Mouse (Mus musculus): Measurements from ENCODE around the gene Slc5a6.

Slc5a6 gene

DNA sequence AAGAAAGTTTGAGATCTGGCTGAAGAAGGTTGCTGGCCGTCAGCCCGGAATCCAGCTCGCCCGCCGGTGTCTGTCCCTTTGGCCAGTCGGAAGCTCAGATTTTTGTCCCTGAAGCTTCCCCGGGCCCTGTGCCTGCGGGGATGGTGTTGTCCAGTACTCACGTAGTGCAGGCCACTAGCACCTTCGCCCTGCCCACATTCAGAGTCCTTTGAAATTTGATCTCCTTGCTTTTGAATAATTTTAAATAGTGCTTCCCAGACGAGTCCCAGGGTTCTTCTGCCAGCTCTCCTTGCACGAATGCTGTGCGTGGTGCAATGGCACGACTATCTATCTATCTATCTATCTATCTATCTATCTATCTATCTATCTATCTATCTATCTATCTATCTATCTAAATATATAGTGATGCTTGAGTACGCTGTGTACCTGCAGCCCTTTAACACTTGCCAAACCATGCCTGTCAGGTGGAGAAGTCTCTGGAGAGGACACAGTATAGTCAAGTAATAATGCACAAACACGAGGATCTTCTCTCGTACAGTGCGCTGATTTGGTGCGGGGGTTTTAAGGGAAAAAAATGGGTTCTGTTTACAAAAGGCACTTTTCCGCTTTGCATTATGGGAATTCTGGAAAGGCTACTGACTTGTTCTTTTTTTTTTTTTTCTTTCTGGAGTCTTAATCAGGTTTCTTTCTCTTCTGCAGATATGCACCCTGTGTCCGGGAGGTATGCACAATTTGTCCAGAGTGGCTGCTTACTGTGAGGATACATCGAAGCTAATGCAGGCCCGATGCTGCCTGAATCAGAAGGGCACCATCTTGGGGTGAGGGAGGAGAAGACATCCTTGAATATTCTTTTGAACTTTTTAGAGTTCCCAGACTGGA, at the start of gene Slc5a6:
TSS of gene Slc5a6 (minus strand) at position 162 of the 879 bp plus-strand sequence.
- peak; percentile 80 for DNase-seq (ENCODE audit: low spot score)

DNA sequence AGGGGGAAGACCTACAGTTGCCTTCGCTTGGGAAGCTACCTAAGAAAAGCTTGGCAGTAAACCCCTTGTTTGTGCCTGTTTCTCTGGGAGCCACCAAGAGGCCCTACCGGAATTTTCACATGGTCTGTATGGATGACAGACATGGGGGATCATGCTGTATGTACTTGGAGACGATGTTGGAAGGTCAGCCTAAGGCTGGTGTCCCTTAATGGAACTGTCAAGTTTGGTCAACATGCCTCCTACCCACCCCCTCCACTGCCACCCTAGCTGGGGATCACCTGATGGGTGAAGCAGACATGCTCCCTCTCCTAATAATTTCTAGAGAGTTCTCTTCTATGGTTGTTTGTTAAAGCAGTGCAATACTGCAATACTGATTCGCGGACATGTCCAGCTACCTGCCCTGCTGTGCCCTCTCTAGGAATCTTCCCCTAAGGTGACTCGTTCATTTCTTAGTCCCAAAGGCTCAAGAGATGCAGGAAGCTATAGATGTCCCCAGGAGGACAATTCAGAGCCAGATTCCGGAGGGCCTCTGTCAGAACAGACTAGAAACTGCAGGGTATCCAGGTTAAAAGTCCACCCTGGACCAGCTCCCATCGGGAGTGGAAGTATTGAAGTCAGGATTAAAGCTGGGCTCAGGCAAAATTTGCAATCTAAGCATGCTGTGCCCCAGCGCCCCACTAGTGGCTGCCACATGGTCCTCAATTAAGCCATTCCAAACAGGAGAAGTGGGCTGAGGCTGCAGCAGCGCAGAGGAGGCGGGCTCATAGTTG, 47.2 kb upstream of the Slc5a6 start:
- peak; percentile 24 for DNase-seq (ENCODE audit: low spot score)

DNA sequence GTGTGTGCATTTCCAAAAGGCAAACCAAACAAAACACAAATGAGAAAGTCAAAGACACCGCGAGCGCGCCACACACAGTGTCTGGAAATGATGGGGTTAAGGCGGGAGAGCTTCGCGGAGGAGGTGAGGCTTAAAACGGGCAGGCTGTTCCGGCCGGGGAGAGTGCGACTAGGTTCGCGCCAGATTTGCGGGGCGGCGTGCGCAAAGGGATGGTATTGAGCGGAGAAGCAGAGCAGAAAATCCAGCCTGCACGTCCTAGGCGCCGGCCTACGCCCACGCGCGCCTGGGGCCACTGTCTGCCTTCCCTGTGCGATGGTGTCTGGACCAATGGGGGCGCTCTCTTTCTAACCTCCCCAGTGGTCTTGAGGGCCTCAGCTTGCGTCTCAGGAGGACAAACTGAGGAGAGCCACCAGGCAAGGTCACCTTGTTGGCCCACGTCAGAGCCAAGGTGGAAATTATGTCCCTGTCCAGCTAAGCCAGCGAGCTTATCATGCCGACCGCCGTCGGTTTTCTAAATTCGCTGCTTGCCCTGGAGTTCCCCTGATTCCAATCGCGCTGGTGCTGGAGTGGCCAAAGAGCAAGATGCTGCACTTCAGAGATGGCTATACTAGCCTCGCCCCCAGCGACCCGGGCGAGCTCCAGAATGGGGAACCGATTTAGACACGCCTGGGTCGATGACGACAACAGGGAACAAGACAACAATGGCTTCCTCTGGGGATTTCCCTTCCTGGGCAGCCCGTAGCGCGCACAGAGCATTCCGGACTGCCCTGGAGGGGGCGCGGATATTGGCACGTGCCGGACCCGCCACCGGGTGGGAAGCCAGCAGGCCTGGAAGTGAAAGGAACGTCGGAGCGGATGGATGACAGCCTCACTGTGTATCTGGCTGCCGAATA, 46.3 kb upstream of the Slc5a6 start:
- peak; percentile 81 for DNase-seq (ENCODE audit: low spot score)

GRCm38 (mm10) chr5:31094100-31094798, 45.5 kb upstream of the Slc5a6 start:
- DNase-seq (ENCODE audit: low spot score): no peak

- no peak for DNase-seq (ENCODE audit: low spot score)
Observed at GRCm38 (mm10) chr5:31093151-31094041, 44.7 kb upstream of the Slc5a6 start.

GRCm38 (mm10) chr5:31092231-31092975, 43.7 kb upstream of the Slc5a6 start:
- DNase-seq (ENCODE audit: low spot score): no peak

DNA sequence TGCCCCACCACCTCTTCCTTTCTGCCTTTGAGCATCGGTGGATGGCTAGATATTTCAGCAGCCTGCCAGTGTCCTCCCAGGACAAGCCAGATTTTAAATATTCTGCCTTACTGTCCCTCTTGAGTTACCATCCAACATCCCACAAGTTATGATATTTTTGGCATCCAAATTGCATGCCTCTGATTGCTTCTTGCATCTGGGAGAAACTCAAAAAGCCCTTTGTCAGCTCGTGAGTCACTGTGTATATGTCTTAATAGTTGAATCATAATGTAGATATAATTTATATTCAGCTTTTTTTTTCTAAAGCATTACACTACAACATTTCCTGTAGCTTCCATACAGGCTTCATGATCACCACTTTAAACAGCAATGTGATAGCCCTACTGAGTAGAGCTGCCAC, 38.4 kb upstream of the Slc5a6 start:
- DNase-seq (ENCODE audit: low spot score): no peak

DNA sequence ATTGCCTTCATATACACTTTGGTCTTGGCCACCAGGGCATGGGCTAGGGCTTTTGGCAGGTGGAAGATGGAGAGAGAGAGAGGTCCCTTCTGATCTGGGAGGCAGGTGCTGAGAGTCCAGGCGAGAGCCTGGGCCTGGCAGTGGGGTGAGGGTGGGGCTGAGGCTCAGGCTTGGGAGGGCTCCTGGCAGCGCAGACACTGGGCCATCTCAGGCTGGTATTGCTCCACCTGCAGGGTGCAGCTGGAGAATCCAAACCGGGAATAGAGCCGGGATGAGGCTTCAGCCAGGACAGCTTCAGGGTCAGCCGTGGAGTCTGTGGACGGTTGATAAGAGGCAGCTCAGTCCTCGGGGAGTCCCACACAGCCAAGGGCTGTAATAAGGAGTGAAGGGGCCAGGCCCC, 37.9 kb upstream of the Slc5a6 start:
- no peak for DNase-seq (ENCODE audit: low spot score)

DNA sequence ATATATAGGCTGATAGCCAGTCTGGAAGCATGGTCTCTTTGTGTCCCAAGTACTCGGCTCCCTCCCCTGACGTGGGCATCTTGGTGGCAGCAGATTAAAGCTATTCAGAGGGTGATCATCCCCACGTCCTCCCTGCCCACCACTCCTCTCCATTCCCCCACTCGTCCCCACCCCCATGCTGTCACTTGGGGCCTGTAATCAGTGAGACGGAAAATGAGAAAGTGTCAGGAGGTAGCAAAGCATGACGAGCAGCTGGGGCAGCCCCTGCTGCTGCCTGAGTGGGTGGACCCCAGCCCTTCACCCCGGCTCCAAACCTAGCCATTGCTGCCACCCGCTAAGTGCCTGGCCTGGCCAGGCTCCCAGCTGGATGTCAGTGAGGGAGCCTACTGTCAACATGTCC, 35.2 kb upstream of the Slc5a6 start:
- DNase-seq (ENCODE audit: low spot score): no peak

GRCm38 (mm10) chr5:31082935-31083625, 34.4 kb upstream of the Slc5a6 start:
- DNase-seq (ENCODE audit: low spot score): no peak

DNA sequence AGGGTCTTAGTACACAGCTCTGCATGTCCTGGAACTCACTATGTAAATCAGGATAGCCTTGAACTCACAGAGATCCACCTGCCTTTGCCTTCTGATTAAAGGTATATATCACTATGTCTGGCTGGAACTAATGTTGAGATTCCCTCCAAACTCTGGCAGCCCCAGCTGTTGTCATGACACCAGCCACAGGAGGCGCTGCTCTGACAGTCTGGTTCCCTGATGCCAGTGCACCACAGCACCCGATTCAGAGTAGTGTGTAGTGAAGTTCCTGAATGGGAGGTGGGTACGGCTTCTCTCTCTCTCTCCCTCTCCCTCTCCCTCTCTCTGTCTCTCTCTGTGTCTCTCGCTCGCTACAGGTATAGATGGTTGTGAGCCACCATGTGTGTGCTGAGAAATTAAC, 33.6 kb upstream of the Slc5a6 start:
- no peak for DNase-seq (ENCODE audit: low spot score)

DNA sequence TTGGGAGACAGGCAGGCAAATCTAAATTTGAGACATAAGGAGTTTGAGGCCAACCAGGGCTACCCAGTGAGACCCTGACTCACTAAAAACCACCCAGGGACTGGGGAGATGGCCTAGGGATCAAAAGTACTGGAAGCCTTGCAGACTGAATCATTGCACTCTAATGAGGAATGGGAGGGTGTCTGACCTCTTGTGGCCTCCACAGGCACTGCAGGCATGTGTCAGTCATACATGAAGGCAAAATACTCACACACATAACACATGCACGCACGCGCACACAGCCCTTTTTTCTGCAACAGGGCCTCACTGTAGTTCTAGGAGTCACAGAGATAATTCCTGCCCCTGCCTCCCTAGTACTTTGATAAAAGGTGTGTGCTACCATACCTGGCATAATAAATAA, 32.7 kb upstream of the Slc5a6 start:
- no peak for DNase-seq (ENCODE audit: low spot score)

DNA sequence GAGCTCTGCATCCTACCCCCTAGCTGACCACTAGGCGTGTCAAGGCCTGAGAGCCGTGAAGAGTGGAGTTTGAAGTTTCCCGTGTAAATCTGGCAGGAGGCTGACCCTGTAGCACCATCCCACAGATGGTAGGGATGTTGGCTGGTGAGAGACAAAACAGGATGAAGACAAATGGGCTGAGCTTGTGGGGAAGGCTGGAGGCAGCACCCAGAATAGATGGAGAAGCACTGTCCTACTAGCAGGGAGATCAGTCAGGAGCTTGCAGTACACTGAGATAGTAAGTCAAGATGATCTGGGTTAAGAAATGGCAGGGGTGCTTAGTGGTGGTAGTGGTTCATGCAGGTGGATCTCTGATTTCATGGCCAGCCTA, 32.1 kb upstream of the Slc5a6 start:
- no peak for DNase-seq (ENCODE audit: low spot score)

DNA sequence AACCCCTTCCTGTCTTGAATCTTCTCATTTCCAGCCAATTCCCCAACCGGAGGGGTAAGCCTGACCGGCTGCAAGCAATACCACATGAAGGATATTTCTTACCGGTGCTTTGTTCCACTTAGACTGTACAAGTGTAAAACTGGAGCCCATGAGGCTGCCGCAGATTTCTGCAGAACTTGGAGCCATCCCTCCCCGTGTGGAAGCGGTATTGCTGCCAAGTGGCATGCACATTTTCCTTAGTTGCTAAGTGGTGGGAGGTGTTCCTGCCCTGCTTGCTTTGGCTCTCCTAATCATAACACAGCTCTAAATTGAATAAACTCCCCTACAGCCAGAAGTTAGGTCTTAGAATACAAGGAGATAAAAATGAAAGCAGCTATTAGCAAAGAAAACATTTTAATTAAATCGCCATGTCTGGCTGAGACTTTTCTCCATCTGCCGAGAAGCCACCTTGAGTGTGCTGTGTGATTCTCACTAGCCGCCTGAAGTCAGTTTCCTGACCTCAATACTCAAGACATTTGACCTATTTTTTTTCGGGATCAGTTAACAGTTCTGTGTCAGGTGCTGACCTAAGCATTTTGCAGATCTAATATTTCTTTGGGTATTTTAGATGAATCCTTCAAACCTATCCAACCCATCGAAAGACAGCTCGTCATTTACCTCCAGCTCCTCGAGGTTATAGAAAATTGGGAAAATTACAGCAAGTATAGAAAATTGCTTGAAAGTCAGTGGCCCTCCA, 31.5 kb upstream of the Slc5a6 start:
- peak; percentile 45 for DNase-seq (ENCODE audit: low spot score)

DNA sequence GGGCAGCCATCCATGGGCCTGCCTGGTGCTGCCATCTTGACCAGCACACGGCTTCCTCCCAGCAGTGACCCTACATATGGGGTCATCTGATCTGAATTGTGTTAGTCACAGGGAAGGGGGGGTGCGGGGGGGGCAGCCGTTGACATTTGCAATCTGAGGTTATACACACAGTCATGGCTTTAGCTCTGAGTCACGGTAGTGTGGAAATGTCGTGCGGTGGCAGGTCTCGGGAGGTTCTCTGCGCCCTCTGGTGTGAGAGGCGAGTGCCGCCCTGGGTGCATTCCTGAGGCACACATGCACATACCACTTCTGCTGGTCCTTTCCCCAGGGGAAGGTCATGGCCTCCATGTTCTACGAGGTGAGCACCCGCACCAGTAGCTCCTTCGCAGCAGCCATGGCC, 27.6 kb upstream of the Slc5a6 start:
- DNase-seq (ENCODE audit: low spot score): no peak

DNA sequence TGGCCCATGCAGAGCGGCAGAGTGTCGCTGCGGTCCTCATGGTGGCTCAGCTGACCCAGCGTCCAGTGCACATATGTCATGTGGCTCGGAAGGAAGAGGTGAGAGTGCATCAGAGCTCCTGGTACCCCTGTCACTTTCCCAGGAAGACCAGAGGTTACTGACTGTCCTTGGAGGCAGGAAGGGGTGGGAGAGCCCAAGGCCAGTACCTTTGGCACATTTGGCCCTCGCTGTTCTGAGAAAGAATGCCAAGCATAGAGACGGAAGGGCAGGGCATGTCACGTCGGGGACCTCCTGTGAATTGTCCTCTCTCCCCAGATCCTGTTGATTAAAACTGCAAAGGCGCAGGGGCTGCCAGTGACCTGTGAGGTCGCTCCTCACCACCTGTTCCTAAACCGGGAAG, 24.5 kb upstream of the Slc5a6 start:
- no peak for DNase-seq (ENCODE audit: low spot score)

DNA sequence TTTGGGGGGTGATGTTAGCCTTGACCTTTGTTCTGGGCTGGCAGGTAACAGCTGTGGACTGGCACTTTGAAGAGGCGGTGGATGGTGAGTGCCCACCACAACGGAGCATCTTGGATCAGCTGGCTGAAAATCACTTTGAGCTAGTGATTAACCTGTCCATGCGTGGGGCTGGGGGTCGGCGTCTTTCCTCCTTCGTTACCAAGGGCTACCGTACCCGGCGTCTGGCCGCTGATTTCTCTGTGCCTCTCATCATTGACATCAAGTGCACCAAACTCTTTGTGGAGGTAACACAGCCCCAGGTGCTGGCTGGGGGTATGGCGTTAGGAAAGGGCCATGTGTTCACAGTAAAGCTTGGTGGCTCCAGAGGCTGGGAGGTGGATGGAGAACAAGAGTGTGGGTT, 23.1 kb upstream of the Slc5a6 start:
- no peak for DNase-seq (ENCODE audit: low spot score)

DNA sequence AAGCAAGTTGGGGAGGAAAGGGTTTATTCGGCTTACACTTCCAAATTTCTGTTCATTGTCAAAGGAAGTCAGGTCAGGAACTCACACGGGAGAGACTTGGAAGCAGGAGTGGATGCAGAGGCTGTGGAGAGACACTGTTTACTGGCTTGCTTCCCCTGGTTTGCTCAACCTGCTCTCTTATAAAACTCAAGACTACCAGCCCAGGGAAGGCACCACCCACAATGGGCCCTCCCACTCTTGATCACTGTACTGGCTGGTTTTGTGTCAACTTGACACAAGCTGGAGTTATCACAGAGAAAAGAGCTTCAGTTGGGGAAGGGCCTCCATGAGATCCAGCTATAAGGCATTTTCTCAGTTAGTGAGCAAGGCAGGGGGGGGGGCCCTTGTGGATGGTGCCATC, 22.3 kb upstream of the Slc5a6 start:
- no peak for DNase-seq (ENCODE audit: low spot score)

DNA sequence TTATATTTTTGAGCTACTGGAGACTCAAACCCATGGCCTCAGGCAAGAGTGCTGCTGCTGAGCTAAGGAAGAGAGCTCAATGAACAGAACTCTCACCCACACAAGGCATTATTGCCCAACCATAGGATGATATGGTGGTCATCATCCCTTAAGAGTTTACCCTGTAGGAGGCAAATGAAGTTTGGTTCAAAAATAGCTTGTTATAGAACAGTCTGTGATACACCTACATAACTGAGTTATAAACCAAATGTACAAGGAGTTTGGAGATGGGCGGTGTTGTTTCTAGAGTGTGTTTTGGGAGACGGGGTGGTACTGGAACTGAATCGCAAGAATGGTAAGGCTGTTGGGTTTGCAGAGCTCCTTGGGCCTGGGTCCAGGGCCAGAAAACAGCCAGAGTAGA, 21.1 kb upstream of the Slc5a6 start:
- no peak for DNase-seq (ENCODE audit: low spot score)

Data from MN1 (cell line).